Mouse (Mus musculus) right cerebral cortex, postnatal 10 days (tissue): ENCODE measurements around the gene Mucl3.

Experiments used
- DNase-seq, 2 experiments: peaks; one replicate each; pipeline ENCODE4 v3.0.0; 2021; ENCODE audit warnings: low spot score in 2 of 2

Mucl3 gene

GRCm38 (mm10) chr17:35635699-35636111 is 7.8 kb downstream of the Mucl3 start:
- DNase-seq: peak; percentile 90 to 91

GRCm38 (mm10) chr17:35635202-35635601 is 8.3 kb downstream of the Mucl3 start:
- DNase-seq: peak; percentile 56 to 64

- DNase-seq: peak; percentile 76 to 87
Observed at GRCm38 (mm10) chr17:35633992-35634391, 9.5 kb downstream of the Mucl3 start.

GRCm38 (mm10) chr17:35626537-35626936 is 17.0 kb downstream of the Mucl3 start, which contains the start of gene Gm9573:
Gene Gm9573 (minus strand): TSS chr17:35626637.
- no peak for DNase-seq

- DNase-seq: no peak
Observed at GRCm38 (mm10) chr17:35617127-35617526, 26.4 kb downstream of the Mucl3 start.

- DNase-seq: no peak
Observed at GRCm38 (mm10) chr17:35601736-35602354, 41.6 kb downstream of the Mucl3 start.

GRCm38 (mm10) chr17:35601249-35601648 is 42.2 kb downstream of the Mucl3 start, which contains the start of gene Sfta2:
Gene Sfta2 (plus strand): TSS chr17:35601549.
- no peak for DNase-seq

GRCm38 (mm10) chr17:35597399-35597798 is 46.1 kb downstream of the Mucl3 start:
- DNase-seq: no peak

- no peak for DNase-seq
Observed at GRCm38 (mm10) chr17:35594456-35594855, 49.0 kb downstream of the Mucl3 start.

- no peak for DNase-seq
Observed at GRCm38 (mm10) chr17:35593786-35594185, 49.7 kb downstream of the Mucl3 start.

- no peak for DNase-seq
Observed at GRCm38 (mm10) chr17:35592131-35592530, 51.4 kb downstream of the Mucl3 start.

- DNase-seq: no peak
Observed at GRCm38 (mm10) chr17:35591731-35592130, 51.8 kb downstream of the Mucl3 start.

GRCm38 (mm10) chr17:35591219-35591578 is 52.3 kb downstream of the Mucl3 start:
- peak in 1 of 2 experiments; percentile 42 for DNase-seq

GRCm38 (mm10) chr17:35590410-35591218 is 52.9 kb downstream of the Mucl3 start:
- peak; percentile 88 to 90 for DNase-seq

- DNase-seq: no peak
Observed at GRCm38 (mm10) chr17:35588387-35588786, 55.1 kb downstream of the Mucl3 start.

- no peak for DNase-seq
Observed at GRCm38 (mm10) chr17:35587291-35587690, 56.2 kb downstream of the Mucl3 start.
